Mouse (Mus musculus) layer of hippocampus, postnatal 36 days (tissue): ENCODE measurements around the gene Ptges. TPM values are rescaled to one million over a fixed set of nuclear protein-coding genes. Genes with fewer than 3 reads are reported as not detected.

Experiments
- DNase-seq, 2 experiments: peaks; one replicate each; pipeline ENCODE4 v3.0.0; 2022
- total RNA-seq, 2 experiments: library from RNA; stranded (reverse); gene quantifications; 2 replicates each; pipeline ENCODE4 v1.2.3; 2021

Gene Ptges
- total RNA-seq, 2 experiments from 2014 or later = 2.1 to 2.9 TPM

DNA sequence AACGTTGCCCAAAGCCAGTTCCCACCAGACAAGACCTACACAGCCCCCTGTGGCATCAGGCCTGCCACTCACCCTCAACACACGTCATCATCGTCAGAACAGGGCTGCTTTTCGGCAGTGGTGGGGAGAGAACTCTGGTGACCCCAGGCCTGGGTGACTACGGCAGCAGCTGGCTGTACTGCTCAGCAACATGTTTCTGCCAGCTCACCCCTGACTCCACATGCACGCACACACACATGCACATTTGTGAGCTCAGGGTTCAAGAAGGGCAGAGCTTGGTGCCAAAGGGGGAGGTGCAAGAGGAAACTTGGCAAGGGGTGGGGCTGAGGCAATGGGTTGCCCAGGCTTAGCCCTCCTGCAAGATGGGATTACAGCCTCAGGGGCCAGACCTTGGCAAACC is 32.4 kb downstream of the Ptges start:
- DNase-seq = no peak

DNA sequence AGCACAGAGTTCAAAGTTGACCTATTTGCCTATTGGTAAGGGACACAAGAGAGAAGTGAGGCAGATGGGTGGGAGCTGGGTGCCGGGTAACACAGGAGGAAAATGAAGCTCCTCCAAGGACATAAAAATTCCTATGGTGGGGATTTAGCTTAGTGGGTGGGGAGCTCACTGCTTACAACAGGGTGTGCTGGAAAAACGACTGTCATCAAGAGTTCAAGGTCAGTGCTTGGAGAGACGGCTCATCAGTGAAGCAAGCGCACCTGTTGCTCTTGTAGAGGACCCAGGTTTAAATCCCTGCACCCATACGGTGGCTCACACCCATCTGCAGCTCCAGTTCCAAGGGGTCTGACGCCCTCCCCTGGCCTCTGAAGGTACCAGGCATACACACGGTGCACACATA is 35.7 kb downstream of the Ptges start:
- DNase-seq = no peak

DNA sequence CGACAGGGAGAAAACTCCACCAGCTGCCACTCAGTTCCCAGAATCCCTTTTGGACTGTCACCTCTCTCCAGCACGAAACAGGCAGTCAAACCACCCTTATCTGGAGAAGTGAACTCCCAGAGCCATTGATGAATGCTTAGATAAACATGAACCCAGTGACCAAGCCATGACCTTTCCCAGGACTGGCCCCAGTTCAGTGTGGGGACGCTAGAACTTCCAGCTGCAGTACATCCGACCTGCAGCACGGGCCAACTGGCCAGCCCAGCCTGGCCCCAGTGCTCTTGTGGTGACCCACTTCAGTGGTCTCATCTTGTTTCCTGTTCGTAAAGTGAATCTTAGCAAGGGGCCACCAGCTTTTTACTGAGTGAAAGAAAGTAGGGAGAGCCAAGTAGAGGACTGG is 36.3 kb downstream of the Ptges start:
- no peak for DNase-seq

GRCm38 (mm10) chr2:30891002-30891401 is 38.7 kb downstream of the Ptges start:
- DNase-seq = peak; percentile 18 to 50

DNA sequence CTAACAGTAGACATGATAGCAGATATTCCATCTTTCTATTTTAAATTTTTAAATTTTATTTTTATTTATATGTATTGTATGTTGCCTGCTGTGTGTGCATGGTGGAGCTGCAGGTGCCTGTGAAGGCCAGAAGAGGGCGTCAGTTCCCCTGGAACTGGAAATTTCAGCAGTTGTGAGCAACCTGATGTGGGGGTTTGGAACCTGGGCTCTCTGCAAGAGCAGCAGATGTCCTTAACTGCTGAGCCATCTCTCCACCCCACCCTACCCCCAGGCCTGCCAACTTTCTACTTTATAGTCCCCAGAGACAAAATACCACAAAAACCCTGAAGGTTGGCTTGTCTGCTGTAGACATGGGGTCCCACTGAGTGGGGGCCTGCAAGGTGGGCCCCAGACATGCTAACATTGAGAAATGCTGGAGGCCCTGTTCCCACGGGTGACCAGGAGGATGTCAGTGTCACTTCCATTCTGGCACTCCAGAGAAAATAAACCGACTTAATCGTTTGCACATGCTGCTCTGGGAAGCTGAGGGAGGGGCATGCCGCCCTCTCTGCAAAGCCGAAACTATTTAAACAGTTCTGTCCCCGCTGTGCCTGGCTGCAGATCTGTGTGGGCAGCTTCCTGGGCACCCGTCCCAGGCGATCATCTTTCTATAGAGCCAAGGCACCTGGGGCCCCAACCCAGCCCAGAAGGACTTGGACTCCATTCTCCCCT is 44.1 kb downstream of the Ptges start:
- peak; percentile 69 to 77 for DNase-seq

- DNase-seq = no peak
These were observed 44.8 kb downstream of the Ptges start for GRCm38 (mm10) chr2:30884852-30885373.

DNA sequence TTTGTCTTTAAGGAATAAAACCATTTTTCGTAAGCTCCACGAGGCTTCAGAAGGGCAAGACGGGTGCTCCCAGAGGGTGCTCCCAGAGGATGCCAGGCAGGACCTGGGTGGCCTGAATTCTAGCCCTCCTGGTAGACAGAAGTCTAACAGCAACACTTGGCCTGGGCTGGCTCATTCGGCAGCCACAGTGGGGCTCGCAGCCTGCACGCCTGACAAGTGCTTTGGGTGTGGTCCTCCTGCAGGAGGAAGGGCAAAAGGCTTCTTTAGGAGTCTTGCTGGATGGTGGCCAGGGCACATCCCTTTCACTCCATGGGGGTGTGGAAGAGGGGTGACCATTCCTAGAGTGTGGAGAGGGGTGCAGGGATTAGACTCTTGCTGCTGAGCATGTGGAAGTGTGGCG is 48.4 kb downstream of the Ptges start:
- no peak for DNase-seq

- DNase-seq = no peak
These were observed 50.2 kb downstream of the Ptges start for GRCm38 (mm10) chr2:30879481-30879880.

DNA sequence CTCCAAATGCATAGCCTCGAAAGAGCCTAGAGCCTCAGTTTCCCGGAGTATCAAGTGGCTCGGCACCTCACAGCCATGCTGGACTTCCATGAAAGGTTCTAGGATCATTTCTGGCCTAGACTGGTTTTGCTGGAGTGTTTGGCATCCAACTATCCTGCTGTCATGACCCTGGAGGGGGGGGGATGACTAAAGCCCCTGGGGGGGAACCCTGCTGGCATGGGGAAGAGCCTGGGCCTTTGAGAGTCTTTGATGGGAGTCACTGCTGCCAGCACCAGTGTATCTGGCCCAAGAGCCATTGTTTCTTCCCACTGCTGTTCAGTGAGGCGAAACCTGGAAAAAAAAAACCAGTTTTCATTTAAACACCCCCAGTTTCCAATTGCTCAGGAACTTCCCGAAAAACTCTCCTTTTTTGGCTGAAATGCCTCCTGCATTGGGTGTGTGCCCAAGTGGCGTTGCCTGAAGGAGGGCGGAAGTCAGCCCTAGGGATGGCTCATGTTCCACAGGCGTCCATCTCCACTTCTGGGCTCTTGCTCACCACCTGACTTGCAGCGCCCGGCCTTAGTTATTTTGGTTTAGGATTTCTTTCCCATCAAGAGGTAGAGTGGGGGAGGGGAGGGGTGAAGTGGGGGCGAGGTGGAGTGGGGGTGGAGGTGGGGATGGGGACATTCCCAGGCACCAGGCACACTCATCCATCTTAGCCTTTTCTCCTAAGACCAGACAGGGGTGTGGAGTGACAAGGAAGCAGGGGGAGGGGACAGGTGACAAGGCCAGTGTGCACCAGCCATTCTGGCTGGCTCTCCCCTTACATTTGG is 53.8 kb downstream of the Ptges start:
- DNase-seq = no peak

- DNase-seq = no peak
These were observed 54.6 kb downstream of the Ptges start for GRCm38 (mm10) chr2:30875096-30875495.

DNA sequence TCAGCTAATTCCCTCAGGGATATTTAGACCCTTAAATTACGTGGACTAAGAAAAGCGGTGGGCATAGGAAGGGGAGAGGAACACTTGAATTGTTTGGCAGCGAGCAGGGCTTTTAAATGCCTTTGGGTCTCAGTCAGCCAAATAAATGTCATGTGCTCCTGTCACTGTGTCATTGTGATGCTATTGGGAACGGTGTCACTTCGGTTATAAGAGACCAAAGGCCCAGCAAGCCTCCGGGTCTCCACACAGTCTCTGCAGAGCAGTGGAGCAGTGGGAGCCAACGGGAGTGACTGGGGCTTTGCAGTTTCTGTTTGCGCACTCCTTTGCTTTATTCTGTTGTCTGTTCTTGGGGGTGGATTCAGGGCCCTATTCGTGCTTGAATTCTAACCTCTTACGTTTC is 55.2 kb downstream of the Ptges start:
- no peak for DNase-seq

GRCm38 (mm10) chr2:30872669-30873068 is 57.0 kb downstream of the Ptges start:
- no peak for DNase-seq

DNA sequence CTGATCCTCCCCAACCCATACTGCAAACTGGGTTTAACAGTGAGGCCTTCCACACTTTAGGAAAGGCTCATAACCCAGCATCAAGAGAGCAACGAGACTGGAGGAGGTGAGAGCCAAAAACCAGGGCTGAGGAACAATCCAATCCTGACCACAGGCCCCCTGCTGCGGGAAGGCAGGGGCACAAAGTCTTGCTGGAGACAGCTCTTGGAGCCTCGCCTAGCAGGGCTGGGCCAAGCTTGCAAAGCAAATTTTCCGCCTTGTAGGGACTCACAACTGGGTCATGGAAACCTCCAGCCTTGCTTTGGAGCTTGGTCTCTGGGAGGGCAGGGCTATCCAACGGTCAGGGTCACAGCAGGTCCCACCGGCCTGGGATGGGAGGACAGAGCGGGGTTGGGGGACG is 58.8 kb downstream of the Ptges start:
- peak; percentile 31 to 44 for DNase-seq

DNA sequence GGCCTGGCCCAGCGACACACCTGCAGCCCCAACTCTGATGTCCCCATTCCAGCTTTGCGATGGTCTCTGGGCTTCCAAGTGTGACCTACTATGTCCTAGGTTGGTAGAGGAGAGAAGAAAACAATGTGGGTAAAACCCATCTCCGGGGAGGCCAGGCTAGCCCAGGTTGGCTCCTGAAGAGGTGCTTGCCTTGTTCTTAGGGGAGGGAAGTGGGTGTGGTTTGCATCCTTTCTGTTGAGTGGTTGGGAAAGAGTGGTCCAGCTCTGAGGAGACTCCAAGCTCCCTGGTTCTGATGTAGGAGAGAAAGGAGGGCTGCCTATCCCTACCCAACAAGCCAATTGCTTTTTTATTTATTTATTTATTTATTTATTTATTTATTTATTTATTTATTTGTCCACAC is 64.2 kb downstream of the Ptges start:
- no peak for DNase-seq

DNA sequence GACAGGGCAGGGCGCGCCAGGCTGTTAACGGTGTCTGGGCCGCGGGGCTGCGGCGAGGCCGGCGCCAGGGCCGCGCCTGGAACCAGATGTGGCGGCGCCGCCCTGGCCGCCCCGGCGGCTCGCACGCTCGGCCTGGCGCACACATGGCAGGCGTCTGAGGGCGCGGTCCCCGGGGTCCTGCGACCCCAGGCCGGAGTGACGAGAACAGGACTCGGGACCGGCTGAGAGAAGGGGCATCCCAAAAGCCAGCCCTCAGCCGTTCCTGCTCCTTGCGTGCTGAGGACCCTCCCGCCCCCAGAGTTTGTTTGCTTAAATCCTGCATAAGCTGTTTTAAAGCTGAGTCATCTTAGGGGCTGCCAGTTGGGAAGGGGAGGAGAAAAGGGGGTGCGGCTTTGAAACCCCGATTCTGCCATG is 64.7 kb downstream of the Ptges start:
- DNase-seq = no peak

- no peak for DNase-seq
These were observed 66.1 kb downstream of the Ptges start for GRCm38 (mm10) chr2:30863574-30863973.

DNA sequence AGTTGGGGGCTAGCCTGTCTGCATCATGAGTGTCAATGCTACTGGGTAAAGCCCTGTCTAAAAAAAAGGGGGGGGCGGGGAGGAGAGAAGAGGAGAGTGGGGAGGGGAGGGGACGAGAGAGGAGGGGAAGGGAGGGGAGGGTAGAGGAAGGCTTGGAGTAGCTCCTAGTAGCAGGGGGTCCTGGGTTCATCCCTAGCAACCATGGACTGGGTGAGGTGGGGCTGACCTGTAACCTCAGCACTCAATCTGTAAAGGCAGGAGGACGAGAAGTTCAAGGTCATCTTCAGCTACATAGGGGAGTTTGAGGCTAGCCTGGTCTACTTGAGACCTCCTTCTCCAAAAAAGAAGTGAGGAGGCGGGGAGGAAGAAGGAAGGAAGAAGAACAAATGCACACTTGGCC is 67.6 kb downstream of the Ptges start:
- DNase-seq = no peak

DNA sequence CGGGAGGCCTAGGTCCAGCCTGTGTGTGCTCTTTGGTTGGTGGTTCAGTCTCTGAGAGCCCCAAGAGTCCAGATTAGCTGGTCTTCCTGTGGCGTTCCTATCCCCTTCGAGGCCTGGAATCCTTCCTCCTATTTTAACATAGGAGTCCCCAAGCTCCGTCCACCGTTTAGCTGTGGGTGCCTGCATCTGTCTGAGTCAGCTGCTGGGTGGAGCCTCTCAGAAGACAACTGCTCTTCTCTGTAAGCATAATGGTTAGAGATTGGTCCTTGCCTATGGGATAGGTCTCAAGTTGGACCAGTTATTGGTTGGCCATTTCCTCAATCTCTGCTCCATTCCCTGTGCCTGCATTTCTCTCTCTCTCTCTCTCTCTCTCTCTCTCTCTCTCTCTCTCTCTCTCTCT is 69.9 kb downstream of the Ptges start:
- no peak for DNase-seq

GRCm38 (mm10) chr2:30857076-30857475 is 72.6 kb downstream of the Ptges start:
- no peak for DNase-seq

- DNase-seq = no peak
These were observed 76.8 kb downstream of the Ptges start for GRCm38 (mm10) chr2:30852771-30853313.

DNA sequence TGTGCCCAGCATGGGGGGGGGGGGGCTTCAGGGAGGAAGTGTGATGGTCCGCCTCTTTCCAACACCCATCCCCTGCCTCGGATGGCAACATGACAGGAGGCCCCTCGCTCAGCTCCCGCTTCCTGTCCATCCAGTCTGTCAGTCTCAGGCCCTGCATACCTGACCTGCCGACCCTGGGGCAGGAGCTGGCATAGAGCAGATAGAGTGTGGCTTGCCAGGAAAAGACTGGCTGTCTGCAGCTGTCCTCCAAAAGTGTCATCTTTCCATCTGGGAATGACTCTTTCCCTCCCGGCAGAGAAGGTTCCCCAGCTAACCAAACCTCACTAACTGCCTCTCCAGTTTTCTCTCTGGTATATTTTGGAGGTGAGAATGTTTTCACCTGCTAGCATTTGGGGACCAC is 79.1 kb downstream of the Ptges start:
- DNase-seq = no peak

- no peak for DNase-seq
These were observed 81.5 kb downstream of the Ptges start for GRCm38 (mm10) chr2:30848184-30848583.

- no peak for DNase-seq
These were observed 82.9 kb downstream of the Ptges start for GRCm38 (mm10) chr2:30846723-30847122.

- DNase-seq = no peak
These were observed 83.4 kb downstream of the Ptges start for GRCm38 (mm10) chr2:30846236-30846635.
